Mouse (Mus musculus) hindbrain, postnatal 0 days (tissue): ENCODE data around the gene Pcnt. TPM values are rescaled to one million over a fixed set of nuclear protein-coding genes. Genes with fewer than 3 reads are reported as not detected.

Experiments used
- ATAC-seq: fragments of 200-750 bp; cut with Nextera tagmentation; 2 replicates; pipeline ENCODE4 v1.8.0; 2017; ENCODE audit warnings: mild to moderate bottlenecking, moderate TSS enrichment, moderate library complexity
- DNase-seq: peaks from one replicate; pipeline ENCODE4 v3.0.0-alpha.2; 2015; ENCODE audit warnings: low spot score
- H3K27ac ChIP-seq: fragments of 300-500 bp; sonication (generic); 2 replicates; pipeline ENCODE4 v1.5.1; 2014; ENCODE audit warnings: mild to moderate bottlenecking
- H3K27me3 ChIP-seq: fragments of 300-500 bp; sonication (generic); 2 replicates; pipeline ENCODE4 v1.6.1; 2014; ENCODE audit warnings: low read length, mixed read lengths; ENCODE audit not compliant: insufficient read depth
- H3K36me3 ChIP-seq: fragments of 300-500 bp; sonication (generic); 2 replicates; pipeline ENCODE4 v1.6.1; 2014; ENCODE audit warnings: low read length, mixed read lengths; ENCODE audit not compliant: insufficient read depth
- H3K4me1 ChIP-seq: fragments of 300-500 bp; sonication (generic); 2 replicates; pipeline ENCODE4 v1.6.1; 2014; ENCODE audit warnings: antibody characterized with exemption, low read length, mixed read lengths; ENCODE audit not compliant: insufficient read depth
- H3K4me2 ChIP-seq: fragments of 300-500 bp; sonication (generic); 2 replicates; pipeline ENCODE4 v1.6.1; 2014; ENCODE audit warnings: low read depth, mild to moderate bottlenecking, low read length, moderate library complexity, mixed read lengths
- H3K4me3 ChIP-seq: fragments of 300-500 bp; sonication (generic); 2 replicates; pipeline ENCODE4 v1.5.1; 2014; ENCODE audit warnings: low read length
- H3K9ac ChIP-seq: fragments of 300-500 bp; sonication (generic); replicated peaks from 2 replicates; pipeline ENCODE4 v1.6.1; 2014; ENCODE audit warnings: mild to moderate bottlenecking, low read length, moderate library complexity, mixed read lengths
- H3K9me3 ChIP-seq: fragments of 300-500 bp; sonication (generic); 2 replicates; pipeline ENCODE4 v1.6.1; 2016; ENCODE audit warnings: low read length, mixed read lengths
- CTCF ChIP-seq: IDR thresholded peaks from 2 replicates; pipeline ENCODE4 v1.5.1; 2016; ENCODE audit warnings: antibody characterized with exemption, control low read depth, low read depth
- WGBS: fragments of 180-500 bp; shearing (Covaris S2); extraction: QIAGEN DNeasy Blood & Tissue Kit; methylation state at CpG from one replicate; pipeline ENCODE4 v1.1.7; 2014; 5-methylcytosine and 5-hydroxymethylcytosine counted together
- polyA plus RNA-seq: library from polyadenylated mRNA; unstranded; fragments of >200 nt; fragmentation: Nextera tagmentation; extraction: Ambion mirVana; gene quantifications from 2 replicates; pipeline ENCODE4 v1.2.1, GENCODE M21; 2015
- total RNA-seq: library from RNA; depleted of rRNA; stranded (reverse); fragments of >200 nt; gene quantifications from 2 replicates; pipeline ENCODE4 v1.2.3, GENCODE M21; 2014

Pcnt gene
- total and polyA plus RNA-seq, 2 experiments from 2014 or later, result 4.8 to 10.1 TPM

DNA sequence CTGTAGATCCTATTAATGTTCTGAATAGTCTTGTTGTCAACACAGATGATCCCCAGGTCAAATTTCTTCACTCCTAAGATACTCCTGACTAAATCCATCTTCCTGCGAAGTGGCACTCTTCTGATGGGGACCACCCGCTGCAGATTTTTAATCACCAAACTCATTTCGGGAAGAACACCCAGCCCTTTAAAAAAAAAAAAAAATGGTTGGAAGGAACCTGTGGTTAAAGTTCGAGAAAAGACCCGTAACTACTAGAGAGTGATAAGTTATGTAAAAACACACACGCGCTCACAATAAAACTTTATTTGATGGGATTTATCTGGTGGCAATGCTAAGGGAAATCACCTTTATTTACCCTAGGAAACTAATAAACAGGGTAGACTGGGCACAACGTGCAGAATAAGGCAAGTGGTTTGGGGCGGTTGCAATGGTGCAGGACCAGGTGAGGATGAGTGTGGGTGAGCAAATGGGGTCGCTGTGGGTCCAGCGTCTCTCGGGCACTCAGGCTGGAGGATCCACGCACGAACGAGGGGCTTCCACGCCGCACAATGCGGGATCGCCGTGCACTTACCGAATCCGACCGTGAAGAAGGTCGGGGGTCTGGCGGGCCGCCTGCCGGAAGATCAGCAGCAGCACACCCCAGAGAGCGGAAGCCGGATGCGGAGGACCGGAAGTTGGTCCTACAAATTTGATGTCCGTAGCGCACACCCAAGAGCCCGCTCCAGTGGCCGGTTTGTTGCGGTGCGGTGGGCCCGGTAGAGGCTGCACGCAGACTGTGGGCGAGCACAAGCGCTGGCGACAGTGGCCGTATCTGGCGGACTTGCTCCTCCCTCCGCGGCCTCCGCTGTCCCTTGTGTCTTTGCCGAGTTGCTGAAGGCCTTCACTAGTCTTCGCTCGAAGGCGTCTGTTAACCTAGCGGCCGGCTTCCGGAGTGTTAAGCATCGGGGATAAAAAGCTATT lies 25.9 kb upstream of the Pcnt start, which contains the start of the genes Mcm3ap and Ybey:
Gene Mcm3ap, plus strand, starts transcription at position 725 of the 960 bp plus-strand sequence.
Gene Ybey, minus strand, starts transcription at position 912 of the 960 bp plus-strand sequence.
- Histone ChIP-seq H3K36me3 (peaks cover 16% of the 10 kb centered on the region), H3K4me2 (peak within 1 kb of the TSS; percentile 70), H3K27ac (peak within 1 kb of the TSS; percentile 82), H3K9ac (peak within 1 kb of the TSS; percentile 87), H3K9me3 (no peaks in the 10 kb centered on the region), H3K4me1 (peaks cover 6% of the 10 kb centered on the region; the same call in 1 of the 2 replicates), H3K4me3 (peak within 1 kb of the TSS; percentile 79), H3K27me3 (no peaks in the 10 kb centered on the region)
- ATAC-seq (peak; percentile 99), DNase-seq (peak; percentile 95)
- peak; percentile 67 for TF ChIP-seq CTCF
- WGBS, result 2% methylated on average over 55 of the region's 55 CpGs

DNA sequence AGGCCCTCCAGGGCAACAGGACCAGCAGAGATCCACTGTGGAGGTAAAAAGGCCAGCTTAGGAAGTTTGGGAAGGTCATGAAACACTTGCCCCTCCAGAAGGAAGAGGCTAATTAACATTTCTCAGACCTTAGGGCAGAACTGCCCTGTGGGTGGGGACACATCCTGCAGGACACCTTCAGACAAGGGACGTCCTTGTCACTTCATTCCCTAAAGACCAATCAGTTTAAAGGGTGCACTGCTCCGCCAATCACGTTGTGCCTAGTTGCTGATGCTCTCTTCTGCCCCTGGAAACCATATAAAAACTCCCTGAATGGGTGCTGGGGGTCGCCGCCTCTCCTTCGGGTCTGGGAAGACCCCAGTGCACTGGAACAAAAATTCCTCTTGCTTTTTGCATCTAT lies 20.1 kb upstream of the Pcnt start:
- H3K27me3 ChIP-seq, result no peaks in the 10 kb centered on the region

GRCm38 (mm10) chr10:76462312-76462711 lies 19.7 kb upstream of the Pcnt start:
- no peak overlapping the region for H3K4me2 ChIP-seq
- H3K36me3 ChIP-seq, result no peaks in the 10 kb centered on the region
- no peak for TF ChIP-seq CTCF
- no peak for ATAC-seq
- 91% methylated on average over 7 of the region's 7 CpGs for WGBS
- no peaks in the 10 kb centered on the region for H3K4me1 ChIP-seq
- H3K27ac ChIP-seq, result no peak overlapping the region
- H3K4me3 ChIP-seq, result no peak overlapping the region
- no peak overlapping the region for H3K9ac ChIP-seq
- H3K27me3 ChIP-seq, result no peaks in the 10 kb centered on the region
- H3K9me3 ChIP-seq, result 0 out of 2 replicates have a peak, but pooled peaks cover 2% of the 10 kb centered on the region
- no peak for DNase-seq

More for the DNA sequence above, 20.1 kb upstream of the Pcnt start:
- Histone ChIP-seq H3K4me3 (no peak overlapping the region), H3K36me3 (no peaks in the 10 kb centered on the region), H3K9me3 (0 out of 2 replicates have a peak, but pooled peaks cover 2% of the 10 kb centered on the region), H3K9ac (no peak overlapping the region), H3K4me1 (peaks cover under 1% of the 10 kb centered on the region; the same call in 1 of the 2 replicates), H3K4me2 (no peak overlapping the region), H3K27ac (no peak overlapping the region)
- WGBS, result 88% methylated on average over 6 of the region's 6 CpGs
- no peak for DNase-seq
- ATAC-seq, result no peak
- TF ChIP-seq CTCF, result no peak

DNA sequence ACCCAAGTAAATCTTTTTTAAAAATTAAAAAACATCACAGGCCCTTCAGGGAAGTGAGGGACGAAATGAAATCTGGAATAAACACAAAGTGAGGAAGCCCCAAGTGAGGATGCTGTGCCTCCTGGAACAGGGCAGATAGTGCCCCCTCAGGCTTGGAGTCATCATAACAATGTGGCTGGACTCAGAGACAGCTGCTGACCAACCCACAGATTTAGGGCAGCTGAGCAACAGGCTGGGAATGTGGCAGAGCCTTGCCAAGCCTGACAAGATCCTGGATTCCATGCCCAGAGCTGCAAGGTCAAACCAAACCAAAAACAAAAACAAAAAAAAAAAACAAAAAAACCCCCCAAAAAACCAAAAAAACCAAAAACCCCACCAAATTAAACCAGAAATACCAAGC lies 18.7 kb upstream of the Pcnt start:
- H3K4me2 ChIP-seq, result no peak overlapping the region
- no peak overlapping the region for H3K4me3 ChIP-seq
- H3K36me3 ChIP-seq, result no peaks in the 10 kb centered on the region
- ATAC-seq (no peak), DNase-seq (no peak)
- H3K27ac ChIP-seq, result no peak overlapping the region
- no peaks in the 10 kb centered on the region for H3K27me3 ChIP-seq
- 80% methylated on average over 1 of the region's 1 CpGs for WGBS
- no peak overlapping the region for H3K9ac ChIP-seq
- H3K4me1 ChIP-seq, result no peaks in the 10 kb centered on the region
- no peak for TF ChIP-seq CTCF
- H3K9me3 ChIP-seq, result 0 out of 2 replicates have a peak, but pooled peaks cover 2% of the 10 kb centered on the region

DNA sequence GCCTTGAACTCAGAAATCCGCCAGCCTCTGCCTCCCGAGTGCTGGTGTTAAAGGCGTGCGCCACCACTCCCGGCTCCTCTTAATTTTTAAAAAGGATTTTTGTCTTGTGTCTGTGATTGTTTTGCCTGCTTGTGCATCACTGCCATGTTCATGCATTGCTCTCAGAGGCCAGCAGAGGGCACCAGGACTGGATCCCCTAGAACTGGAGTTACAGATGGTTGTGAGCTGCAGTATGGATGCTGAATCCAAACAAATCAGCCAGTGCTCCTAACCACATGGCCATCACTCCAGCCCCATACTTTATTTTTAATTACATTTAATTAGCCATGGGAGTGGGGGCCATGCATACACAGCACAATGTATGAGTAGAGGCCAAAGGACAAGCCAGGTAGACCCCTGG lies 12.7 kb upstream of the Pcnt start:
- no peak overlapping the region for H3K27ac ChIP-seq
- ATAC-seq (no peak), DNase-seq (peak; percentile 74)
- H3K4me2 ChIP-seq, result no peak overlapping the region
- peak; percentile 82 for TF ChIP-seq CTCF
- H3K27me3 ChIP-seq, result no peaks in the 10 kb centered on the region
- H3K4me1 ChIP-seq, result no peaks in the 10 kb centered on the region
- no peak overlapping the region for H3K4me3 ChIP-seq
- no peak overlapping the region for H3K9ac ChIP-seq
- H3K36me3 ChIP-seq, result no peaks in the 10 kb centered on the region
- WGBS, result 49% methylated on average over 5 of the region's 5 CpGs
- H3K9me3 ChIP-seq, result no peaks in the 10 kb centered on the region

GRCm38 (mm10) chr10:76448851-76449250 lies 6.3 kb upstream of the Pcnt start, which contains the start of gene 2610028H24Rik:
Gene 2610028H24Rik (plus strand): TSS chr10:76449081.
- H3K4me1 ChIP-seq, result no peaks in the 10 kb centered on the region
- DNase-seq (no peak), ATAC-seq (no peak)
- 61% methylated on average over 5 of the region's 5 CpGs for WGBS
- H3K4me2 ChIP-seq, result no peak within 1 kb of the TSS
- H3K4me3 ChIP-seq, result no peak within 1 kb of the TSS
- no peaks in the 10 kb centered on the region for H3K27me3 ChIP-seq
- H3K9ac ChIP-seq, result no peak within 1 kb of the TSS
- no peak for TF ChIP-seq CTCF
- no peaks in the 10 kb centered on the region for H3K36me3 ChIP-seq
- H3K27ac ChIP-seq, result no peak within 1 kb of the TSS
- H3K9me3 ChIP-seq, result no peaks in the 10 kb centered on the region
